Mouse (Mus musculus): ENCODE results near the gene Ap1ar. TPM values are rescaled to one million over a fixed set of nuclear protein-coding genes. Genes with fewer than 3 reads are reported as not detected.

The Ap1ar gene
- polyA plus RNA-seq (2014; fragmentation: Nextera tagmentation; extraction: Ambion mirVana) = 71.9 and 77.9 TPM in 2 replicates

- H3K9me3 ChIP-seq (ENCODE audit: control insufficient read depth, low read length) = no peaks in the 10 kb centered on the region
- H3K4me1 ChIP-seq (replicated peaks; ENCODE audit: control insufficient read depth, insufficient read depth, low read length) = 0 out of 2 replicates have a peak, but pooled peaks cover 3% of the 10 kb centered on the region
- DNase-seq (ENCODE audit: low spot score) (peak; percentile 96), ATAC-seq (ENCODE audit: low FRiP score) (peak; percentile 97)
- under 1% methylated on average over 53 of the region's 89 CpGs for WGBS
- H3K9ac ChIP-seq (ENCODE audit: low read depth, low read length) = peak within 1 kb of the TSS; percentile 90
- H3K36me3 ChIP-seq (ENCODE audit: control insufficient read depth, insufficient read depth, low read length) = no peaks in the 10 kb centered on the region
- peak within 1 kb of the TSS; percentile 96 for H3K4me3 ChIP-seq (ENCODE audit: low read depth, low read length)
- H3K4me2 ChIP-seq (replicated peaks; ENCODE audit: low read depth, low read length) = peak within 1 kb of the TSS; percentile 83
- no peaks in the 10 kb centered on the region for H3K27me3 ChIP-seq (ENCODE audit: control insufficient read depth, insufficient read depth, low read length)
- peak within 1 kb of the TSS; percentile 89 for H3K27ac ChIP-seq (ENCODE audit: low read depth, low read length)
These were observed at the start of gene Ap1ar for GRCm38 (mm10) chr3:127837154-127837865. Gene Ap1ar, minus strand, starts transcription at chr3:127837523.

- H3K36me3 ChIP-seq (ENCODE audit: control insufficient read depth, insufficient read depth, low read length) = no peaks in the 10 kb centered on the region
- no peaks in the 10 kb centered on the region for H3K9me3 ChIP-seq (ENCODE audit: control insufficient read depth, low read length)
- 69% methylated on average over 2 of the region's 2 CpGs for WGBS
- no peak for DNase-seq (ENCODE audit: low spot score)
- H3K9ac ChIP-seq (ENCODE audit: low read depth, low read length) = no peak overlapping the region
- no peak overlapping the region for H3K4me3 ChIP-seq (ENCODE audit: low read depth, low read length)
- no peak for ATAC-seq (ENCODE audit: low FRiP score)
- H3K4me2 ChIP-seq (replicated peaks; ENCODE audit: low read depth, low read length) = no peak overlapping the region
- no peak overlapping the region for H3K27ac ChIP-seq (ENCODE audit: low read depth, low read length)
- no peaks in the 10 kb centered on the region for H3K4me1 ChIP-seq (replicated peaks; ENCODE audit: control insufficient read depth, insufficient read depth, low read length)
- no peaks in the 10 kb centered on the region for H3K27me3 ChIP-seq (ENCODE audit: control insufficient read depth, insufficient read depth, low read length)
These were observed 44.4 kb upstream of the Ap1ar start for GRCm38 (mm10) chr3:127881684-127882083.

GRCm38 (mm10) chr3:127879968-127880367, 42.6 kb upstream of the Ap1ar start:
- ATAC-seq (ENCODE audit: low FRiP score) (no peak), DNase-seq (ENCODE audit: low spot score) (no peak)
- no peak overlapping the region for H3K9ac ChIP-seq (ENCODE audit: low read depth, low read length)
- H3K27ac ChIP-seq (ENCODE audit: low read depth, low read length) = no peak overlapping the region
- H3K4me3 ChIP-seq (ENCODE audit: low read depth, low read length) = no peak overlapping the region
- H3K4me2 ChIP-seq (replicated peaks; ENCODE audit: low read depth, low read length) = no peak overlapping the region
- no peaks in the 10 kb centered on the region for H3K27me3 ChIP-seq (ENCODE audit: control insufficient read depth, insufficient read depth, low read length)
- WGBS = 83% methylated on average over 3 of the region's 3 CpGs
- H3K4me1 ChIP-seq (replicated peaks; ENCODE audit: control insufficient read depth, insufficient read depth, low read length) = no peaks in the 10 kb centered on the region
- no peaks in the 10 kb centered on the region for H3K9me3 ChIP-seq (ENCODE audit: control insufficient read depth, low read length)
- no peaks in the 10 kb centered on the region for H3K36me3 ChIP-seq (ENCODE audit: control insufficient read depth, insufficient read depth, low read length)

GRCm38 (mm10) chr3:127875509-127875908, 38.2 kb upstream of the Ap1ar start:
- no peak overlapping the region for H3K27ac ChIP-seq (ENCODE audit: low read depth, low read length)
- ATAC-seq (ENCODE audit: low FRiP score) (no peak), DNase-seq (ENCODE audit: low spot score) (no peak)
- no peaks in the 10 kb centered on the region for H3K27me3 ChIP-seq (ENCODE audit: control insufficient read depth, insufficient read depth, low read length)
- H3K36me3 ChIP-seq (ENCODE audit: control insufficient read depth, insufficient read depth, low read length) = no peaks in the 10 kb centered on the region
- 93% methylated on average over 2 of the region's 2 CpGs for WGBS
- no peak overlapping the region for H3K4me3 ChIP-seq (ENCODE audit: low read depth, low read length)
- H3K9me3 ChIP-seq (ENCODE audit: control insufficient read depth, low read length) = no peaks in the 10 kb centered on the region
- H3K9ac ChIP-seq (ENCODE audit: low read depth, low read length) = no peak overlapping the region
- H3K4me1 ChIP-seq (replicated peaks; ENCODE audit: control insufficient read depth, insufficient read depth, low read length) = no peaks in the 10 kb centered on the region
- no peak overlapping the region for H3K4me2 ChIP-seq (replicated peaks; ENCODE audit: low read depth, low read length)

- DNase-seq (ENCODE audit: low spot score) = no peak
- Histone ChIP-seq H3K36me3 (ENCODE audit: control insufficient read depth, insufficient read depth, low read length) (no peaks in the 10 kb centered on the region), H3K9ac (ENCODE audit: low read depth, low read length) (no peak overlapping the region), H3K27me3 (ENCODE audit: control insufficient read depth, insufficient read depth, low read length) (no peaks in the 10 kb centered on the region), H3K4me2 (replicated peaks; ENCODE audit: low read depth, low read length) (no peak overlapping the region), H3K4me1 (replicated peaks; ENCODE audit: control insufficient read depth, insufficient read depth, low read length) (no peaks in the 10 kb centered on the region), H3K9me3 (ENCODE audit: control insufficient read depth, low read length) (no peaks in the 10 kb centered on the region), H3K27ac (ENCODE audit: low read depth, low read length) (peak overlapping the region; percentile 48; the same call in 1 of the 2 replicates), H3K4me3 (ENCODE audit: low read depth, low read length) (no peak overlapping the region)
- 69% methylated on average over 7 of the region's 7 CpGs for WGBS
- ATAC-seq (ENCODE audit: low FRiP score) = no peak
These were observed 37.7 kb upstream of the Ap1ar start for GRCm38 (mm10) chr3:127875059-127875458.

- no peaks in the 10 kb centered on the region for H3K36me3 ChIP-seq (ENCODE audit: control insufficient read depth, insufficient read depth, low read length)
- H3K9me3 ChIP-seq (ENCODE audit: control insufficient read depth, low read length) = no peaks in the 10 kb centered on the region
- 29% methylated on average over 4 of the region's 4 CpGs for WGBS
- H3K4me2 ChIP-seq (replicated peaks; ENCODE audit: low read depth, low read length) = no peak overlapping the region
- H3K4me1 ChIP-seq (replicated peaks; ENCODE audit: control insufficient read depth, insufficient read depth, low read length) = no peaks in the 10 kb centered on the region
- no peak overlapping the region for H3K4me3 ChIP-seq (ENCODE audit: low read depth, low read length)
- H3K27ac ChIP-seq (ENCODE audit: low read depth, low read length) = peak overlapping the region; percentile 48; the same call in 1 of the 2 replicates
- DNase-seq (ENCODE audit: low spot score) (peak; percentile 71), ATAC-seq (ENCODE audit: low FRiP score) (peak; percentile 97)
- no peaks in the 10 kb centered on the region for H3K27me3 ChIP-seq (ENCODE audit: control insufficient read depth, insufficient read depth, low read length)
- no peak overlapping the region for H3K9ac ChIP-seq (ENCODE audit: low read depth, low read length)
These were observed 37.0 kb upstream of the Ap1ar start for GRCm38 (mm10) chr3:127874254-127874883.

GRCm38 (mm10) chr3:127871575-127871974, 34.3 kb upstream of the Ap1ar start:
- DNase-seq (ENCODE audit: low spot score) (no peak), ATAC-seq (ENCODE audit: low FRiP score) (no peak)
- Histone ChIP-seq H3K27me3 (ENCODE audit: control insufficient read depth, insufficient read depth, low read length) (no peaks in the 10 kb centered on the region), H3K9ac (ENCODE audit: low read depth, low read length) (no peak overlapping the region), H3K27ac (ENCODE audit: low read depth, low read length) (no peak overlapping the region), H3K4me2 (replicated peaks; ENCODE audit: low read depth, low read length) (no peak overlapping the region), H3K4me3 (ENCODE audit: low read depth, low read length) (no peak overlapping the region), H3K36me3 (ENCODE audit: control insufficient read depth, insufficient read depth, low read length) (no peaks in the 10 kb centered on the region), H3K4me1 (replicated peaks; ENCODE audit: control insufficient read depth, insufficient read depth, low read length) (no peaks in the 10 kb centered on the region), H3K9me3 (ENCODE audit: control insufficient read depth, low read length) (no peaks in the 10 kb centered on the region)
- 88% methylated on average over 9 of the region's 9 CpGs for WGBS

GRCm38 (mm10) chr3:127868880-127869279, 31.6 kb upstream of the Ap1ar start:
- WGBS = 54% methylated on average over 5 of the region's 5 CpGs
- no peak overlapping the region for H3K4me2 ChIP-seq (replicated peaks; ENCODE audit: low read depth, low read length)
- H3K4me1 ChIP-seq (replicated peaks; ENCODE audit: control insufficient read depth, insufficient read depth, low read length) = no peaks in the 10 kb centered on the region
- DNase-seq (ENCODE audit: low spot score) (no peak), ATAC-seq (ENCODE audit: low FRiP score) (peak; percentile 73)
- H3K36me3 ChIP-seq (ENCODE audit: control insufficient read depth, insufficient read depth, low read length) = no peaks in the 10 kb centered on the region
- no peak overlapping the region for H3K4me3 ChIP-seq (ENCODE audit: low read depth, low read length)
- no peaks in the 10 kb centered on the region for H3K9me3 ChIP-seq (ENCODE audit: control insufficient read depth, low read length)
- no peaks in the 10 kb centered on the region for H3K27me3 ChIP-seq (ENCODE audit: control insufficient read depth, insufficient read depth, low read length)
- 0 out of 2 replicates have a peak overlapping the region, but pooled peaks have one; percentile 17 for H3K27ac ChIP-seq (ENCODE audit: low read depth, low read length)
- no peak overlapping the region for H3K9ac ChIP-seq (ENCODE audit: low read depth, low read length)
